Mouse (Mus musculus) hindbrain, embryonic 10.5 days (tissue): Measurements from ENCODE around the gene Fbxl21. TPM values are rescaled to one million over a fixed set of nuclear protein-coding genes. Genes with fewer than 3 reads are reported as not detected.

Source experiments
- DNase-seq: peaks from one replicate; pipeline ENCODE4 v3.0.0-alpha.2; 2017; ENCODE audit warnings: low spot score
- H3K27ac ChIP-seq: fragments of 300-500 bp; sonication (generic); 2 replicates; pipeline ENCODE4 v1.5.1; 2016; ENCODE audit warnings: mild to moderate bottlenecking, moderate library complexity
- H3K27me3 ChIP-seq: fragments of 300-500 bp; sonication (generic); 2 replicates; pipeline ENCODE4 v1.6.1; 2016; ENCODE audit warnings: mild to moderate bottlenecking; ENCODE audit not compliant: poor library complexity, insufficient read depth, severe bottlenecking
- H3K36me3 ChIP-seq: fragments of 300-500 bp; sonication (generic); 2 replicates; pipeline ENCODE4 v1.6.1; 2016; ENCODE audit warnings: mild to moderate bottlenecking, moderate library complexity
- H3K4me1 ChIP-seq: fragments of 300-500 bp; sonication (generic); replicated peaks from 2 replicates; pipeline ENCODE4 v1.6.1; 2016; ENCODE audit warnings: mild to moderate bottlenecking
- H3K4me3 ChIP-seq: fragments of 300-500 bp; sonication (generic); 2 replicates; pipeline ENCODE4 v1.5.1; 2016; ENCODE audit warnings: mild to moderate bottlenecking, moderate library complexity
- H3K9me3 ChIP-seq: fragments of 300-500 bp; sonication (generic); 2 replicates; pipeline ENCODE4 v1.6.1; 2016; ENCODE audit warnings: mild to moderate bottlenecking, moderate library complexity
- whole genome bisulfite sequencing: fragments of 180-500 bp; shearing (Covaris S2); methylation state at CpG from one replicate; pipeline ENCODE4 v1.1.7; 2016; 5-methylcytosine and 5-hydroxymethylcytosine counted together
- polyA plus RNA-seq: library from polyadenylated mRNA; unstranded; fragments of >200 nt; fragmentation: Nextera tagmentation; extraction: Ambion mirVana; gene quantifications from 2 replicates; pipeline ENCODE4 v1.2.1, GENCODE M21; 2016

The Fbxl21 gene
- polyA plus RNA-seq, 1 experiment from 2014 or later, result 3.2 TPM

DNA sequence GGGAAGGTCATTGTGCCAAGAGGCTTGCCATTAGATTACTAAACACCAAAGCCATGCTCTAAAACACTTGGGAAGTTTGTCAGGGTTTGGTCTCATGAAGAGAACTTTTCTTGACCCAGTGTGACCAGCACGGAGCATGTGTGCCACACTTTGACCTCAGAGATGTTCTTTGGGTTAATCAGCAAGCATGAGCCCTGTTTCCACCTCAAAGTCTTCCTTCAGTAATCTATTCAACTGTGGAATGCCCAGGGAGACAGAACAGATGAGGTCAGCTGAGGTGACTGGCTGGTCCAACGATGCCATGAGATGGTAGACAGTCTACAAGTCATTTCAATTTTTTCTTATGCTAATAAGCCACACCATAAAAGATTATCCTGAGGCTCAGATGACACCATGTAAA is 12.5 kb upstream of the Fbxl21 start:
- H3K36me3 ChIP-seq, result no peaks in the 10 kb centered on the region
- no peaks in the 10 kb centered on the region for H3K9me3 ChIP-seq
- no peak overlapping the region for H3K27ac ChIP-seq
- WGBS, result 81% methylated on average over 2 of the region's 2 CpGs
- no peaks in the 10 kb centered on the region for H3K27me3 ChIP-seq
- DNase-seq, result no peak
- no peaks in the 10 kb centered on the region for H3K4me1 ChIP-seq
- H3K4me3 ChIP-seq, result no peak overlapping the region

DNA sequence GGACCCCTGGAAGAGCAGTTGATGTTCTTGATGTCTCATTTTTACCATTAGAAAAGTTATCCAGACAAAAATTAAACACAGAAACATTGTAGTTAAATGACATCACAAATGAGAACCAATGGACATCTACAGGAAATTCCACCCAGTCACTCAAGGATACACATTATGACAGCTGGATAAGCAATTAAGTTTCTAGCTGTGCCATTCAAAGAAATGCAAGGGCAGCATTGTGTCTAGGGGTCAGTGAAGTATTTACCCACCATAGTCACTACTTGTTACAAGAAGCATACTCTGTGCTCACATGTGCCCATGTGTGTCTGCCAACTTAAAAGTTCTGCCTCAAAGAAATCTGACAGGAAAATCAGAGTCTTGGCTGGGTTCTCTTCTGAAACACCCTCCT is 8.7 kb upstream of the Fbxl21 start:
- Histone ChIP-seq H3K9me3 (no peaks in the 10 kb centered on the region), H3K4me1 (no peaks in the 10 kb centered on the region), H3K36me3 (no peaks in the 10 kb centered on the region), H3K27me3 (no peaks in the 10 kb centered on the region), H3K27ac (no peak overlapping the region), H3K4me3 (no peak overlapping the region)
- no peak for DNase-seq

DNA sequence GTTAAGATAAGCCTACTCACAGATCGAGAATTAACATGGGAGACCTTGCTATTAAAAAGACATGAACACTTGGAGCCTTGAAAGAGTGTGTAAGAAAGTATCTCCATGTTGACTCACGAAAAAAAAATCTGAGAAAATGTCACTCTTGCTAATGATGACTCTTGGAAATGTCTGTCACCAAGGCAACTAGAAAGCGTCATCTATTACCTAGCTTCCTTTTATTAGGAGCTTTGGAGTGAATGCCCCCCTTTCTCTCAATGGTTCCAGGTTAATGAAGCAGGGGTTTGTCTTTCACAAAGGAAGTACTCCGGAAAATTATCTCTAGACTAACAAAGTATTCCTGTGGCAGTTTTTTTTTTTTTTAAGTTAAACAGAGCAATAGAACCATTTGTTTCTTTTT is 6.0 kb upstream of the Fbxl21 start:
- Histone ChIP-seq H3K27me3 (no peaks in the 10 kb centered on the region), H3K27ac (no peak overlapping the region), H3K36me3 (no peaks in the 10 kb centered on the region), H3K4me3 (no peak overlapping the region), H3K9me3 (no peaks in the 10 kb centered on the region), H3K4me1 (no peaks in the 10 kb centered on the region)
- no peak for DNase-seq
- 71% methylated on average over 4 of the region's 4 CpGs for WGBS

DNA sequence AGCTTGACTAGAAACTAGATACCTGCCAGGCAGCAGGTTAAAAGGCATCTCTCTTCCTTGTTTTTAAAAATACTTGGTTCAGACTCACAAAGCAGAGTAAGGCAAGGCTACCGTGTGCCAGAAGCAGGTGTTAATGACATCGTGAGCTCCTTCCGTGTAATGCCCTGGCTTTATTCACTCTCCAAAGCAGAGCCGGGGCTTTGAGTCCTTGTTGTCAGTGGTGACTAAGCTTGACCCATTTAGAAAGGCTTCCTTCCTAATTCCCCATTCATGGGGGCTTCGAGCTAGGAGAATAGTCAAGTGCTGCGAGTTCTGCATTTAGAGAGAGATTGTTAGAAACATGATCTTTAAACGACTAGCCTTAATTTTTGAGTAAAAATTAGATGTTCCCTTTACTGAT is 5.5 kb upstream of the Fbxl21 start:
- Histone ChIP-seq H3K9me3 (no peaks in the 10 kb centered on the region), H3K36me3 (no peaks in the 10 kb centered on the region), H3K27me3 (no peaks in the 10 kb centered on the region), H3K27ac (no peak overlapping the region), H3K4me1 (no peaks in the 10 kb centered on the region), H3K4me3 (no peak overlapping the region)
- WGBS, result 62% methylated on average over 7 of the region's 7 CpGs
- DNase-seq, result no peak

GRCm38 (mm10) chr13:56522821-56523167 is 522 bp downstream of the Fbxl21 start:
- peak overlapping the region; percentile 79 for H3K4me3 ChIP-seq
- no peaks in the 10 kb centered on the region for H3K9me3 ChIP-seq
- H3K36me3 ChIP-seq, result no peaks in the 10 kb centered on the region
- peak overlapping the region; percentile 71 for H3K27ac ChIP-seq
- H3K4me1 ChIP-seq, result peaks cover 8% of the 10 kb centered on the region; the same call in 1 of the 2 replicates
- no peak for DNase-seq
- no peaks in the 10 kb centered on the region for H3K27me3 ChIP-seq
- WGBS, result 7% methylated on average over 8 of the region's 8 CpGs

- no peaks in the 10 kb centered on the region for H3K9me3 ChIP-seq
- H3K27me3 ChIP-seq, result no peaks in the 10 kb centered on the region
- peaks cover 8% of the 10 kb centered on the region; the same call in 1 of the 2 replicates for H3K4me1 ChIP-seq
- H3K36me3 ChIP-seq, result no peaks in the 10 kb centered on the region
- H3K27ac ChIP-seq, result no peak overlapping the region
- DNase-seq, result no peak
- WGBS, result 90% methylated on average over 12 of the region's 12 CpGs
- H3K4me3 ChIP-seq, result no peak overlapping the region
Observed at GRCm38 (mm10) chr13:56526871-56527270, 4.6 kb downstream of the Fbxl21 start.

DNA sequence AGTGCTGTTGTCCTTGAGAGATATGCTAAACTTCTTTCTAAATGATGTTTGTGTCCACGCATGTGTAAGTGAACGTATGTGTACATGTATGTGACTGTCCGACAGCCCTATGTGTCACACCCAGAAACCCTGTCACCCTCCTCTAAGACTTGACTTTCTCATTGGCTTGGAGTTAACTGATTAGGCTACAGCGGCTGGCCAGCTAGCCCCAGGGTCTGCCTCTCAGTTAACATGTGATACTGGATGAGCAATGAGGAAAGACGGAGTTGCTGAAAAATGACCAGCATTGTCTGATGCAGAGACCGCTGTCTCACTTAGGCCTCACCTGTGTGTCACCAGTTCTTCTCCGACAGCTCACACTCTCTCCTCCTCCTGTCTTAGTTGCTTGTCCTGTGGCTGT is 5.6 kb downstream of the Fbxl21 start:
- WGBS, result 94% methylated on average over 7 of the region's 7 CpGs
- Histone ChIP-seq H3K27ac (no peak overlapping the region), H3K27me3 (no peaks in the 10 kb centered on the region), H3K4me3 (no peak overlapping the region), H3K9me3 (no peaks in the 10 kb centered on the region), H3K36me3 (no peaks in the 10 kb centered on the region), H3K4me1 (peaks cover 3% of the 10 kb centered on the region; the same call in 1 of the 2 replicates)
- DNase-seq, result no peak

- H3K27ac ChIP-seq, result no peak overlapping the region
- DNase-seq, result no peak
- no peak overlapping the region for H3K4me3 ChIP-seq
- no peaks in the 10 kb centered on the region for H3K27me3 ChIP-seq
- H3K36me3 ChIP-seq, result no peaks in the 10 kb centered on the region
- 87% methylated on average over 11 of the region's 11 CpGs for WGBS
- H3K9me3 ChIP-seq, result peaks cover 2% of the 10 kb centered on the region; the same call in 1 of the 2 replicates
- no peaks in the 10 kb centered on the region for H3K4me1 ChIP-seq
Observed at GRCm38 (mm10) chr13:56528281-56528680, 6.0 kb downstream of the Fbxl21 start.

GRCm38 (mm10) chr13:56529031-56529430 is 6.8 kb downstream of the Fbxl21 start:
- DNase-seq, result no peak
- no peak overlapping the region for H3K4me3 ChIP-seq
- peaks cover 3% of the 10 kb centered on the region; the same call in 1 of the 2 replicates for H3K9me3 ChIP-seq
- no peaks in the 10 kb centered on the region for H3K27me3 ChIP-seq
- WGBS, result 89% methylated on average over 4 of the region's 4 CpGs
- 0 out of 2 replicates have a peak, but pooled peaks cover under 1% of the 10 kb centered on the region for H3K36me3 ChIP-seq
- no peak overlapping the region for H3K27ac ChIP-seq
- no peaks in the 10 kb centered on the region for H3K4me1 ChIP-seq

- Histone ChIP-seq H3K36me3 (0 out of 2 replicates have a peak, but pooled peaks cover 5% of the 10 kb centered on the region), H3K27me3 (no peaks in the 10 kb centered on the region), H3K27ac (no peak overlapping the region), H3K4me3 (no peak overlapping the region), H3K4me1 (no peaks in the 10 kb centered on the region), H3K9me3 (peaks cover 8% of the 10 kb centered on the region; the same call in 1 of the 2 replicates)
- WGBS, result 72% methylated on average over 8 of the region's 8 CpGs
- DNase-seq, result no peak
Observed at GRCm38 (mm10) chr13:56529685-56530084, 7.4 kb downstream of the Fbxl21 start.

DNA sequence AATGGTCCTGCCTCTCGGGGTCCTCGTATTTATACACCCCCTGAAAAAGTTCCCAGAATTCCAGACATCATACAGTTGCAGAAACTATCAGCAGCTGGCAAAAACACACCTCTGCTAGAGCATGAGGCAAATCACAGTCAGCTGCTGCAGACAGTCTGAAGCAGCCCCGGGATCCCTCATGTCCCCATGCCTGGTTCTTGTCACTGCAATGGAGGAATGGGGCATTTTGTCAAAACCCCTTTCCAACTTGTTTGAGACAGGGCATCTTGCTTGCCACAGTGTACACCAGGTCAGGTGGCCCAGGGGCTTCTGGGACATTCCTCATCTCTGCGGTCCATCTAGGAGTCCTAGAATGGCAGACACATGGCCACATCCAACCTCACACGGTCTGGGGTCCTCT is 12.7 kb downstream of the Fbxl21 start:
- WGBS, result 88% methylated on average over 5 of the region's 5 CpGs
- Histone ChIP-seq H3K27me3 (no peaks in the 10 kb centered on the region), H3K36me3 (0 out of 2 replicates have a peak, but pooled peaks cover 5% of the 10 kb centered on the region), H3K9me3 (peaks cover 11% of the 10 kb centered on the region), H3K4me1 (no peaks in the 10 kb centered on the region), H3K4me3 (no peak overlapping the region), H3K27ac (no peak overlapping the region)
- no peak for DNase-seq

- H3K27ac ChIP-seq, result no peak overlapping the region
- H3K27me3 ChIP-seq, result no peaks in the 10 kb centered on the region
- no peak for DNase-seq
- H3K4me3 ChIP-seq, result no peak overlapping the region
- H3K4me1 ChIP-seq, result no peaks in the 10 kb centered on the region
- H3K36me3 ChIP-seq, result 0 out of 2 replicates have a peak, but pooled peaks cover 5% of the 10 kb centered on the region
- 78% methylated on average over 5 of the region's 5 CpGs for WGBS
- peaks cover 11% of the 10 kb centered on the region for H3K9me3 ChIP-seq
Observed at GRCm38 (mm10) chr13:56535570-56535969, 13.3 kb downstream of the Fbxl21 start.

DNA sequence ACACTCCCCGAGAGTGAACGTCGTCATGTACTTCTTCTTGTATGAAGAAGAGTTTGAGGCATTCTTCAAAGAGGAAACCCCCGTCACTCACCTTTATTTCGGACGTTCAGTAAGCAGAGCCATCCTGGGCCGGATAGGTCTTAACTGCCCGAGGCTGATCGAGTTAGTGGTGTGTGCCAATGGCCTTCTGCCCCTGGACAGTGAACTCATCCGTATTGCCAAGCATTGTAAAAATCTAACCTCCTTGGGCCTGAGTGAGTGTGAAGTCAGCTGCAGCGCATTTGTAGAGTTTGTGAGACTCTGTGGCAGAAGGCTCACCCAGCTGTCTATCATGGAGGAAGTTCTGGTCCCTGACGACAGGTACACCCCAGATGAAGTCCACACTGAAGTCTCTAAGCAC is 14.8 kb downstream of the Fbxl21 start:
- WGBS, result 86% methylated on average over 12 of the region's 12 CpGs
- Histone ChIP-seq H3K27ac (no peak overlapping the region), H3K4me1 (no peaks in the 10 kb centered on the region), H3K27me3 (no peaks in the 10 kb centered on the region), H3K4me3 (no peak overlapping the region), H3K36me3 (0 out of 2 replicates have a peak, but pooled peaks cover 5% of the 10 kb centered on the region), H3K9me3 (peaks cover 11% of the 10 kb centered on the region)
- DNase-seq, result no peak

DNA sequence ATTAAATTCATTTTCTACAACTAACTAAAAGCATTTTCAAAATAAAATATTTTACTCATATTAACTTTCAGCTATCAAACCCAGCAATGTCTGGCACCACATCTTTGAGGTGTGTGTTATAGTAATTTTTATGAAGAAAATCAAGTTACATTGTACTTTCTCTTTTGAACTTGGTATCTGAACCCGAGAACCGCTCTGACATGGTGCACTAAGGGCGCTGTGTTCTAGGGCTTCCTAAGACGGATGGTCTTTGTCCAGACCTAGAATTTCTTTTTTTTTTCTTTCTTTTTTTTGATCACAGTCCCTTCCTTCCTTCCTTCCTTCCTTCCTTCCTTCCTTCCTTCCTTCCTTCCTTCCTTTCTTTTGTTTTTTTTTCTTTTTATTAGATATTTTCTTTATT is 17.6 kb downstream of the Fbxl21 start:
- no peak for DNase-seq
- Histone ChIP-seq H3K36me3 (no peaks in the 10 kb centered on the region), H3K27me3 (no peaks in the 10 kb centered on the region), H3K4me3 (no peak overlapping the region), H3K27ac (no peak overlapping the region), H3K9me3 (peaks cover 3% of the 10 kb centered on the region; the same call in 1 of the 2 replicates), H3K4me1 (peaks cover 9% of the 10 kb centered on the region; the same call in 1 of the 2 replicates)
- WGBS, result 95% methylated on average over 4 of the region's 4 CpGs
